Mouse (Mus musculus): ENCODE measurements at regions not wholly inside any gene's neighbourhood (a gene's known extent, or its start where the extent isn't known, plus 50 kb on each side); places are given as distances from the start of the nearest gene placed in this dataset.
A peak's percentile ranks its signal among the peaks of the same experiment; 100 is the strongest.

- no peak for DNase-seq
- Histone ChIP-seq H3K4me2 (ENCODE audit: low read depth) (peak overlapping the region; percentile 42), H3K27ac (ENCODE audit: low read depth, low read length) (no peak overlapping the region), H3K4me1 (ENCODE audit: insufficient read depth) (no peaks in the 10 kb centered on the region), H3K4me3 (ENCODE audit: low read depth, low read length) (peak overlapping the region; percentile 22), H3K9me3 (ENCODE audit: low read length) (no peaks in the 10 kb centered on the region), H3K27me3 (ENCODE audit: insufficient read depth, low read length) (no peaks in the 10 kb centered on the region), H3K36me3 (ENCODE audit: insufficient read depth) (no peaks in the 10 kb centered on the region), H3K9ac (no peak overlapping the region)
- no peak for ATAC-seq
- 55% methylated on average over 9 of the region's 9 CpGs for WGBS
- TF ChIP-seq CTCF (IDR thresholded peaks at IDR 0.05; ENCODE audit: low read depth), result no peak
Measured at GRCm38 (mm10) chr1:35870144-35870827, 197.9 kb upstream of the Hs6st1 start.

GRCm38 (mm10) chr1:35873038-35873437, 195.2 kb upstream of the Hs6st1 start:
- Histone ChIP-seq H3K27ac (ENCODE audit: low read depth, low read length) (no peak overlapping the region), H3K9me3 (ENCODE audit: low read length) (no peaks in the 10 kb centered on the region), H3K4me3 (ENCODE audit: low read depth, low read length) (no peak overlapping the region), H3K36me3 (ENCODE audit: insufficient read depth) (no peaks in the 10 kb centered on the region), H3K4me2 (ENCODE audit: low read depth) (no peak overlapping the region), H3K4me1 (ENCODE audit: insufficient read depth) (no peaks in the 10 kb centered on the region), H3K27me3 (ENCODE audit: insufficient read depth, low read length) (no peaks in the 10 kb centered on the region), H3K9ac (no peak overlapping the region)
- no peak for TF ChIP-seq CTCF (IDR thresholded peaks at IDR 0.05; ENCODE audit: low read depth)
- WGBS, result 93% methylated on average over 2 of the region's 2 CpGs
- ATAC-seq (no peak), DNase-seq (no peak)

- ATAC-seq (no peak), DNase-seq (peak; percentile 33)
- no peaks in the 10 kb centered on the region for H3K36me3 ChIP-seq (ENCODE audit: insufficient read depth)
- H3K9ac ChIP-seq, result no peak overlapping the region
- 27% methylated on average over 11 of the region's 11 CpGs for WGBS
- H3K4me2 ChIP-seq (ENCODE audit: low read depth), result no peak overlapping the region
- H3K27ac ChIP-seq (ENCODE audit: low read depth, low read length), result no peak overlapping the region
- H3K9me3 ChIP-seq (ENCODE audit: low read length), result no peaks in the 10 kb centered on the region
- no peak overlapping the region for H3K4me3 ChIP-seq (ENCODE audit: low read depth, low read length)
- no peak for TF ChIP-seq CTCF (IDR thresholded peaks at IDR 0.05; ENCODE audit: low read depth)
- peaks cover 6% of the 10 kb centered on the region; the same call in 1 of the 2 replicates for H3K4me1 ChIP-seq (ENCODE audit: insufficient read depth)
- no peaks in the 10 kb centered on the region for H3K27me3 ChIP-seq (ENCODE audit: insufficient read depth, low read length)
Measured at GRCm38 (mm10) chr1:35875210-35875811, 192.9 kb upstream of the Hs6st1 start.

- no peak for TF ChIP-seq CTCF (IDR thresholded peaks at IDR 0.05; ENCODE audit: low read depth)
- no peak overlapping the region for H3K9ac ChIP-seq
- H3K9me3 ChIP-seq (ENCODE audit: low read length), result no peaks in the 10 kb centered on the region
- no peaks in the 10 kb centered on the region for H3K36me3 ChIP-seq (ENCODE audit: insufficient read depth)
- H3K4me1 ChIP-seq (ENCODE audit: insufficient read depth), result peaks cover 6% of the 10 kb centered on the region; the same call in 1 of the 2 replicates
- DNase-seq (no peak), ATAC-seq (no peak)
- no peak overlapping the region for H3K4me2 ChIP-seq (ENCODE audit: low read depth)
- H3K27me3 ChIP-seq (ENCODE audit: insufficient read depth, low read length), result no peaks in the 10 kb centered on the region
- no peak overlapping the region for H3K27ac ChIP-seq (ENCODE audit: low read depth, low read length)
- H3K4me3 ChIP-seq (ENCODE audit: low read depth, low read length), result no peak overlapping the region
- WGBS, result 77% methylated on average over 4 of the region's 4 CpGs
Measured at GRCm38 (mm10) chr1:35878426-35878825, 189.8 kb upstream of the Hs6st1 start.

- ATAC-seq (peak; percentile 96), DNase-seq (peak; percentile 82)
- no peak overlapping the region for H3K27ac ChIP-seq (ENCODE audit: low read depth, low read length)
- 42% methylated on average over 11 of the region's 11 CpGs for WGBS
- H3K36me3 ChIP-seq (ENCODE audit: insufficient read depth), result no peaks in the 10 kb centered on the region
- peaks cover 6% of the 10 kb centered on the region; the same call in 1 of the 2 replicates for H3K4me1 ChIP-seq (ENCODE audit: insufficient read depth)
- H3K9ac ChIP-seq, result no peak overlapping the region
- H3K27me3 ChIP-seq (ENCODE audit: insufficient read depth, low read length), result no peaks in the 10 kb centered on the region
- TF ChIP-seq CTCF (IDR thresholded peaks at IDR 0.05; ENCODE audit: low read depth), result peak; percentile 27; the same call in 1 of the 2 replicates
- no peaks in the 10 kb centered on the region for H3K9me3 ChIP-seq (ENCODE audit: low read length)
- no peak overlapping the region for H3K4me2 ChIP-seq (ENCODE audit: low read depth)
- no peak overlapping the region for H3K4me3 ChIP-seq (ENCODE audit: low read depth, low read length)
Measured at GRCm38 (mm10) chr1:35879388-35880093, 188.7 kb upstream of the Hs6st1 start.

GRCm38 (mm10) chr1:35880562-35881265, 187.5 kb upstream of the Hs6st1 start:
- H3K27me3 ChIP-seq (ENCODE audit: insufficient read depth, low read length), result no peaks in the 10 kb centered on the region
- H3K27ac ChIP-seq (ENCODE audit: low read depth, low read length), result no peak overlapping the region
- no peaks in the 10 kb centered on the region for H3K36me3 ChIP-seq (ENCODE audit: insufficient read depth)
- no peak overlapping the region for H3K9ac ChIP-seq
- ATAC-seq (no peak), DNase-seq (no peak)
- H3K9me3 ChIP-seq (ENCODE audit: low read length), result no peaks in the 10 kb centered on the region
- no peak for TF ChIP-seq CTCF (IDR thresholded peaks at IDR 0.05; ENCODE audit: low read depth)
- H3K4me2 ChIP-seq (ENCODE audit: low read depth), result no peak overlapping the region
- H3K4me1 ChIP-seq (ENCODE audit: insufficient read depth), result peaks cover 6% of the 10 kb centered on the region; the same call in 1 of the 2 replicates
- WGBS, result 87% methylated on average over 6 of the region's 6 CpGs
- H3K4me3 ChIP-seq (ENCODE audit: low read depth, low read length), result no peak overlapping the region
